Mouse (Mus musculus): ENCODE measurements around the gene Gm10226.

DNA sequence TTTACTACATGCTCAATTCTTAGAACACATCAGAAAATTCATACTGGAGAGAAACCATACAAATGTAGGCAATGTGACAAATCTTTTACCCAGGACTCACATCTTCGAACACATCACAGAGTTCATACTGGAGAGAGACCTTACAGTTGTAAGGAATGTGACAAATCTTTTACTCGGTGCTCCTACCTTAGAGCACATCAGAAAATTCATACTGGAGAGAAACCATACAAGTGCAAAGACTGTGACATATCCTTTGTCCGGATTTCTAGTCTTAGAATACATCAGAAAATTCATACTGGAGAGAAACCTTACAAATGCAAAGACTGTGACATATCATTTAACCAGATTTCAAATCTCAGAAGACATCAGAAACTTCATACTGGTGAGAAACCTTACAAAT lies at the start of gene Gm10226:
- TF ChIP-seq CHD2 (IDR thresholded peaks at IDR 0.05; ENCODE audit: low read length) (no peak), POLR2A (IDR thresholded peaks at IDR 0.05; ENCODE audit: control insufficient read depth in 1 of 2, insufficient read depth in 1 of 2, low read depth in 1 of 2, low read length in 2 of 2, poor library complexity in 1 of 2) (no peak), ZNF384 (IDR thresholded peaks at IDR 0.05; ENCODE audit: low read depth, low read length) (no peak), ZMIZ1 (IDR thresholded peaks at IDR 0.05; ENCODE audit: low read depth, low read length) (no peak)

All from MEL (cell line).